Mouse (Mus musculus) urinary bladder, postnatal 4 days (tissue): ENCODE data around the gene Atp10a.
"Not testable (repeated sequence)": the region's sequence is repeated elsewhere in the genome, so short reads cannot be mapped to it uniquely, and the experiment has no call there.

Experiments
- DNase-seq, 2 experiments: peaks; one replicate each; pipeline ENCODE4 v3.0.0; 2021 to 2022; ENCODE audit warnings: low spot score in 2 of 2

Atp10a gene

DNA sequence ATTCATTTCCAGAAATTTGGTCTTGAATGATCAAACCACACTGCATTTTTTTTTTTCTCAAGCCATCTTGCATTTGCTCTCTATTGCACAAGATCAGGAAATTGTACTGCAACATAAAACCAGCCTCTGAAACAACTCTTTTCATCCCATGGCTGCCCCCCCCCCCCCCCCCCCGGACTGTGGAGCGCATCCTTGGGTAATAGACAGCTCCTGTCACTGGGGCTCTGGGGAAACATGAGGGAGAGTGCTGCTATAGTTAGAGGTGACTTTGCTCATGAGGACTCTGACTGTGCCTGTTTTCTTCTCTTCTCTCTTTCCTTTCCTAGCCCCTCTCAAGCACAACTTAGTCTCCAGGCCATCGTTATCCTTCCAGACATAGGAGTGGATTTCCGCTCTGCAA lies 131.6 kb downstream of the Atp10a start:
- no peak for DNase-seq

DNA sequence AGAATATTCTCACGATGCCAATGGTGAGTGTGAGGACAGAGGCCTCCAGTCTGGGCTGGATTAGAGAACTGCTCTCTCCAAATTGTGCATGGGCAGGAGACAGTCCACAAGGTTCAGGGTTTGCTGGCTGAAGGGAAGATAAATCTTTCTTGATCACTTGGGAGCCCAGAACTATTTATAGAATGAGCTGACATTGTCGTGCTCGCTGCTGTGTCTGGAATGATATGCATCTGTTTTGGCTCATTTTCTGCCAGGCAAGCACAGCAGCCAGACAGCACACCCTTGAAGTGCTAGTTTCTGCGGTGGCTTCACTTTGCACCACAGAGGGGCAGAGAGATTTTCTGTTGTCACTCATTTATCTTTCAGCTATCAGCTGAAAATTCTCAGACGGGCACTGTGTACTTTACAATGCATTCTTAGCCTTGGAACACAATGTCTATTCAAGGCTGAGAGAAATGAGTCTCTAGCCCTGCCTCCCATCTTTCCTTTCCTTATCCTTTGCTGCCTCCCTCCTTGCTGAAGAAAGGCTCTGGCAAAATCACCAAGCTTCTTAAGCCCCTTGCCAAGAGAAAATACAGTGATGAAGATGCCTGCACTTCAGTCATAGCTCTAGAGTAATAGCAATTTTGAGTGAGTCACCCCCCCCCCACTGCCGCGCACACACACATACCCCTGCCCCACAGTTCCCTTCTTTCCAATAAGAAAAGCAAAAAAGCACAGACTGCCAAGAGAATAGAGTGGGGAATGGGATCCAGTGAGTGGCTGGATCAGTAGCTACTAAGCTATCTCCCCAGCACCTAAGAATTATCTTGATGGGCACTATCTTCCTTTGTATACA lies 132.7 kb downstream of the Atp10a start:
- no peak for DNase-seq

DNA sequence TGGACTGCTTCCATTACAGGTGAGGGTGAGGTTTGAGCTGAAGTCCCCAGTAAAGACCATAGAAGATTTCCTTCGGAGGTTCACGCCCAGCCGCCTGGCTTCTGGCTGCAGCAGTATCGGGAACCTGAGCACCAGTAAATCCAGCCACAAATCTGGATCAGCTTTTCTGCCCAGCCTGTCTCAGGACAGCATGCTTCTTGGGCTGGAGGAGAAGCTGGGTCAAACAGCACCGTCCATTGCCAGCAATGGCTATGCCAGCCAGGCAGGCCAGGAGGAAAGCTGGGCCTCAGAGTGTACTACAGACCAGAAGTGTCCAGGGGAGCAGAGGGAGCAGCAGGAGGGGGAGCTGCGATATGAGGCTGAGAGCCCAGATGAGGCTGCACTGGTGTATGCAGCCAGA lies 141.3 kb downstream of the Atp10a start:
- no peak for DNase-seq

DNA sequence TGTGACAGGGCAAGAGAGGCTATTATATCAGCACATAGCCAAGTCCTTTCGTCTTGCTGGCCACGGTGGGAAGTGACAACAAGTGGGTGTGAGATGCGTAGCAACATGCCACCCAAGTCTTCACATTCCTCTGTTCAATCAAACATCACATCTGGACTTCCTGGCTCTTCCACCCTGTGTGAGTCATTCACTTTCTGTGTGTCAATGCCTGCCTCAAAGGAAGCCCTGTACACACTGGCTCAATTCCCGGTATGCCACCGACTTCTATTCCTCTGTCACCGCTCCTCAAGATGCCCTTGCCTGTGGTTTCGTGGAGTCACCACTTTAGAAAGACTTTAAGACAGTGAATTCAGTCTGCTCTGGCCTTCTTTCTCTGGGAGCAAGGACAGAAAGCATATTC lies 144.9 kb downstream of the Atp10a start:
- no peak for DNase-seq

DNA sequence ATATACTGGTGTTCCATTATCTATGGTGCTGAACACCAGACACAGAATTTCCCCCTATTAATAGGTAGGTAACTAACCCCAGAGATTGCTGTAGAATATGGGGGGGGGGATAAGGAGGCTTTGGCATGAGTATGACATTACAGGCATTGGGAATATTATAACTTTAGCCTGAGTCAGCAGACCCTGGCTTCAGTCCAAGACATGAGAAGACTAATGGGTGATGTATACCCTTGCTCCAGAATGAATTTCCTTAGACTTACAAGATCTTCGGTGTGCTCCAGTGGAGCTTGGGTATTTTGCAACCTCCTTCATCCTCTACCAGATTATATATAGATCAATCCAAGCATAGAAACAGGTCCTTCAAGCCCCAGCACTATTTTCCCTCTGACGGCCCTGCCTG lies 145.8 kb downstream of the Atp10a start:
- DNase-seq = no peak

DNA sequence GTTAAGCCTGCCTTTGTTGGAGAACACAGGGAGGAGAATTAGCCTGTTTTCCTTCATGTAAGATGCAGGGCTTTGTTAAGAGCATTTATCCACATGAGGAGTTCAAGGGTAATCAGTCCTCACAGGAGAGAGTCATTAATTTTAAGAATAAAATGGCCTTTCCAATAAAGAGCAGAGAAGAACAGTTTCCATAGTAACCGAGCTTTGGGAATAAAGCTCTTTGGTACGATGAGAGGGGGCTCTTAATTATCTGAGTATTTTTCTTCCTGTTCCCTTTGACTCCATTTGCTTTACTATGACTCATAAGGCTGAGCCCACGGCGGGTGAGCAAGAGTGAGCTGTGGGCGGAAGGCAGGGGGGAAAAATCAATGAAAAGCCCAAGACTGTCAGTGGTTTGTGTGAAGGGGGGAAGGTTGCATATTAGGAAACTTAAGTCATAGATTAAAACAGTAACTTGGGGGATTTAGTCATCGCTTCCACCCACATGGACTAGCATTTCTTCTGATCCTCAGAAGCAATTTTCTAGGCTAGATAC lies 166.2 kb downstream of the Atp10a start:
- no peak for DNase-seq

DNA sequence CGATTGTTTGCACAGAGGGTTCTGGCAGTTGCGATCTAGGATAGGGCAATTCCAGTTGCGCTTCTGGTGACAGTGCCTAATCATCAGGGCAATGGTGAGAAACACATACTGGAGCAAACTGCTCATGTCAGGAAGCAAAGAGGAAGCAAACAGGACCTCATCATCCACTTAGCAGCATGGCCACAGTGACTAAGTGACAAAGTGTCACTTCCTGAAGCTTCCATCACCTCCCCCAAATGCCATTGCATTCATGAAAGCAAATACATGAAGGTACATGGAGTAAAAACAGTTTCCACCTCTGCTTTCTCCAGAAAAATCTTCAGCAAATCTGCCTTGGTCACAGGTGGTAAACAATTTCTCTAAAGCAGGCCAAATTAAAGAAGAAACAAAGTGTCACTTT lies 168.7 kb downstream of the Atp10a start:
- no peak for DNase-seq

DNA sequence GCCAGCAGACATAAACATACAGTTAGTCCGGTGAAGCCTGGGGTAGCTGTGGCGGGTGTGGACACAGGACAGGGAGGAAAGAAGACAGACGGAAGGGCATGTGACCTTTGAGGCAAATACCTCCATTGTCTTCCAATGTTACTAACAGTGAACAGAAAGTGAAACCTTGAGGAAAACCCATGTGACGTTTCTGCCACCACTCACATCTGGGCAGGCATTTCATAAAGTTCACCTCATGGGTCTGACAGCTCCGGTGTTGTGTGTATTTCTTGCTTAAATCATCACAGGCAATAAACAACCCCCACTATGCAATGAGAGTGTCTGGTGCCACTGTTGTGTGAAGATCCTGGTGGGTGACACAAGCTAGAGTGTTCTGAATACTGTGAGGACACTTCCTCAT lies 173.1 kb downstream of the Atp10a start:
- no peak for DNase-seq

DNA sequence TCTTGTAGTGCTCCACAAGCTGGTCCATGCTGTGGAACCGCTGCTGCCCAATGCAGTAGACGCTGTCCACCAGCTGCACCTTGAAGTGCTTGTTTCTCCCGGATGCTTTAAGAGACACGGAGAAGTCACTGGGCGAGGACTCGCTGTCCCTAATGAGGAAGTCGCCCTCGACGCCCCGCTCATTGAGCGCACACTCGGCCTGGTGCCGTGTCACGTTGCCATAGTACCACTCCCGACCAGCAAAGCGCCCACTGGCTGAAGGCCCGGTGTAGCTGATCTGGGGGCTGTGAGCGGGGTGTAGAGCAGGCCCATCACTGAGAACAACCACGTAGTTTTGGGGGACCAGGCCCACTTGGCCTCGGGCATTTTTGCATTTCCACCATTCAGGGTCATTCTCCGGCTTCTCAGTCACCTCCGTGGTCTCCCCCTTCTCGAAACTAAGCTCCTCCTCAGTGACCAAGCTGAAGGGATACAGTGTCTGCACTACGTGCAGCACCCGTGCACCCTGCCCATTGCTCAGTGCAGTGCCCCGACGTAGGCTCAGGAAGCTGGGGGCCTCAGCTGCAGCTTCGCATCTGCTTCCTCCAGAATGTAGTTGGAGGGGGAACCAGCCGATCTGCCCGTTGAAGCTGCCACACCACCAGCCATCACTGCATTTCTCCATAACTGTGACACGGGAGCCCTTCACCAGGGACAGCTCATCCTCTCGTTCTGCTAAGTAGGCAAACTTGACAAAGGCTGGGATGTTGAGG lies 181.1 kb downstream of the Atp10a start:
- DNase-seq = not testable (repeated sequence)

DNA sequence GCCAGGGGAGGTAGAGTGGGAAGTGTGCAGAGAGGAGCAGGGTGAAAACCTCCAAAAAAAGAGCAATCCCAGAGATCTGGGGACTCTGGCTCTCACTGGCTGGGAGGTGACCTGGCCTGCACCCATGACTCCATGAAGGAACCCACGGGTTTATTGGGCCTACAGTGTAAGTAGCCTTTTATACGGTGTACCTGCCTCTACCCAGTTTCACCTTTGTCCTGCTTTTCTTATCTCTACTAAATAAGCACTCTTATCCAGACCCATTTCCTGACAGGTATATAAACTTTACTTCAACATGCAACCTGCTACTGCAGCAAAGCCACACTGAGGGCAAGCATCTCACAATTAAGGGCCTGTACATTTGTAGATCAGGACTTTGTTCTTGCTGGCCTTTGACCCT lies 184.4 kb downstream of the Atp10a start:
- no peak for DNase-seq

DNA sequence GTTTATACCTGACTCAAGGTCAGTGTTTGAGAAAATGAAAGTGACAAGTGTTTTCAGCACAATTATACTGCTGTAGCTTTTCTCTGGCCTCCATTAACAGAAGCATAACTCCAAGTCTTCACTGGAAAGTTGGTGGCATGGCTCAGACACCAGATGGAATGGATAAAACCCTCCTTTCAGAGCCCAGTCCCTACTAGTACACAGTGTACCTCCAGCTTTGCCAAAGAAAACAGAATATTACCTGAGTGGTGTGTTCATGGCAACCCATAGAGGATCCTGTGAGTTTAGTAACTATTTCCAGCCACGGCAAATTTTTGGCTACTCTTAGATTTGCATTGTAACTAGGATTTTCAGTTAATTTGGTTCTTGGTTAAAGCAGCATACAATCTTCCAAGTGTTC lies 185.1 kb downstream of the Atp10a start:
- no peak for DNase-seq

DNA sequence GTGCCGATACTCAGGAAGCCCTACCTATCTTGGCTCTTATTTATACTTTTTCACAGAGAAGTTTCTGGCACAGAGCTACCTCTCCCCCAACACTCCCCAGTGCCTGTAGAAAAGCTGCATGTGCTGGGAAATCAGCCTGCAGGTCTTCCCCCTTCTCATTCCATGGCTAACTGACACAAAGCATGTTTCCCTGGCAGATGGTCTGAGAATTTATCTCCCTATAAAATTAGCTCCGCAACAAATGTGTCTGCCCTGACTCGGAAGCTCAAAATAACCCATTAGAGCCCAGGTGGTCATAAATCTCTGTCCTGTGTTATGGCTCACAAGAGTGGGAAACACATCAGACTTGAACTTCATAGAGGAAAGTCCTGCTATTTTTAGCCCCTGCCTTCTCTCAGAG lies 186.9 kb downstream of the Atp10a start:
- no peak for DNase-seq

DNA sequence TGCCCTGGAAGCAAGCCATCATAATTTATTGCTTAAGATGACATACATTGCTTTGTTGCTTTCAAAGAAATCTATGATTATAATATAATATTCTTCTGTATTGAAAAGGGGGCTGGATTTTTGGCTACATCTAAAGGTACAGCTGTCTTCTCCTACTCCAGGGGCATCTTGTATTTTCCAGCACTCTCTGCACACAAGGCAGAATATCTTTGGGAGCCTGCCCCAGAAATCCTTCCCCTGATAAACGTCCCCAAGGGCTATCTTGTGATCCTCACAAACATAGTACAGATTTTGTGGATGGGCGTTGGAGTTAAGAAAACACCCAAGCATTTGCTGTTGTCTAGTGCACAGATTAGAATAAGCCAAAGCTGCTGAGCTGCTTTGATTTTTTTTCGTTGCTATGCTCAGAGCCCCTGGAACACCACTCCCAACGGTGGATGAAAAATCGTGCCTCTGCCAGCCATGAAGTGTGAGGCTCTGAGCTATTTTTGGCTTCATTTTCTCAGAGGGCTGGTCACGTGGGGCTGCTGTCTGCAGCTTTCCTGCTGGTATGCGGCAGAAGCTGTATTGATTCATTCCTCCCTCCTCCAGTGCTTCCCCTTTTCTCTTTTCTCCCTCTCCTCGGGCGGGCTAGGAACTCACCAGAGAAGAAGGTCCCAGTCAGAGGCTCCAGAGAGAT lies 187.9 kb downstream of the Atp10a start:
- DNase-seq = peak; percentile 55 to 68

DNA sequence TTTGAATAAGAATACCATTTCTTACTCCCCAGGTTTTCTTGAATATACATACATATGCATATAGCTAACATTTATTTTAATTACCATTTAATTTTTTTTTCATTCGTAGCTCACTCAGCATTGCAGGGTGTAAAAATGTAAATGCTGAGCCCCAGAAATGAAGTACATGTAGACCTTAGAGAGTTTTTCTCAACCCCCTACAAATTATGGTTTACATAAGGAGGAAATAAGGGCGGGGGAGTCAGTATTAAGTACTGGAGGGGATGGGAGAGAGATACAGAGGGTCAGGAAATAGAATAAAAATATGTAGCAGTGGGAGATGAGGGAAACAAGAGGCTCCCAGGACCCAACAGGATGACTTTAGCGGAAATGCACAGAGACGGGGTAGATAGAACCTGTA lies 188.5 kb downstream of the Atp10a start:
- no peak for DNase-seq

DNA sequence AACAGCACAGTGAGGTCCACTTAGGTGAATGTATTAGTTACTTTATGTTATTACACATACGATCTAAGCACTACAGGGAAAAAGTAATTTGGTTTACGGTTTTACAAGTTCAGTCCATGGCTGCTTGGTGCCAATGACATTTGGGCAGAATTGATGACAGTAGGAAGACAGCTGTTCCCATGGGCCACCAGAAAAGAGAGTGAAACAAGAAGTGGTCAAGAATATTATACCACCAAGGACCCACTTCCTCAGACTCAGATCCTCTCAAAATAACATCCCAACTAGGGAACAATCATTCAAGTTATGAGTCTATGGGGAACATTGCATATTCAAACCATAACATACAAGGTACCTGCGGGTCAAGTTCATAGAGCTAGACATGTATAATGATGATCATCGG lies 203.0 kb downstream of the Atp10a start:
- no peak for DNase-seq

DNA sequence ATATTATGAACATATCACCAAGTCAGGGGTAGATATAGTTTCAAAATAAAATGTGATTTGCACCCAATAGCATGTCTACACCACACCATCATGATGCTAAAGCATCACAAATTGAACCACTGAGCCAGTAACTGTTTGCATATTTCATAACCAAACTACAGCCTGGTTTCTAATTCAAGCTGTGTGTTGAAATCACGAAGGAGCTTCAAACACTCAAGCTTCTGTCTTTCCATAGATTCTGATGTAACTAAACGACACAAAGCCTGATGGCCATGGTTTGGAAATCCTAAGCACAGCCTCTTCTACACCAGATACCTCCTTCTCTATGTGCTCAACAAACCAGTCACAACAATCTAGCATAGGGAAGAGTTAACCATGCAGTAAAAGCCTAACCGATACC lies 207.2 kb downstream of the Atp10a start:
- DNase-seq = no peak

DNA sequence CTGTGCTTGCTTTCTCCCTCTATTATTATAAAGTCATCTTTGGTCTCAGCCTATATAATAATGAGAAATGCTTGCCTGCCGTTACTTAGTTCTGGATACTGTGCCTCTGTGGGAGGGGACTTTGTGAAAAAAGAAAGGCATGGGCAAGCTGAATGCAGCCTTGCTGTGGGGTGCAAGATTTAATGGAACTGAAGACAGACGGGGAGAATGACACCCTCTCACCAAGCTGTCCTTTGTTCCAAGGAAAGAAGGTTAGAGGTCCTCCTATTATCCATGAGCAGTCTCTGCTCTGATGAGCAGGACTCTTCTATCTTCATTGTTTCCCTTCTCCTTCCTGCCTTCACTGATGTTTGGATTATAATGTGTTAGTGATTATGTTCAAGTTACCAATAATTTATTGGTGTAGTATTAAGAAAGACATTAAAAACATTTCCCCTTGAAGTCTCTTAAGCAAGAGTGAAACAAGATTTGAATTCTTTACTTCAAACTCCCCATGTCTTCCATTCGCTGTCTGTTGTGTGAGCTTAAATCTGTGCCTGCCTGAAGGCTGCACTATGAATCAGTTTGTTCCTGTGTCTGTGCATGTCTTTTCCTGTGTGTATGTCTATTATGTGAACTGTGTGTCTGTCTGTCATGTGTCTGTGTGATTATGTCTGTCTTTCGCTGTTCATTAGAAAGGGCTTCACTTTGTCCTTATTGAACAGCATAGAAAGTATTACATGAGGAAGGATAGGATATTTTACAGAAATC lies 211.1 kb downstream of the Atp10a start:
- no peak for DNase-seq

DNA sequence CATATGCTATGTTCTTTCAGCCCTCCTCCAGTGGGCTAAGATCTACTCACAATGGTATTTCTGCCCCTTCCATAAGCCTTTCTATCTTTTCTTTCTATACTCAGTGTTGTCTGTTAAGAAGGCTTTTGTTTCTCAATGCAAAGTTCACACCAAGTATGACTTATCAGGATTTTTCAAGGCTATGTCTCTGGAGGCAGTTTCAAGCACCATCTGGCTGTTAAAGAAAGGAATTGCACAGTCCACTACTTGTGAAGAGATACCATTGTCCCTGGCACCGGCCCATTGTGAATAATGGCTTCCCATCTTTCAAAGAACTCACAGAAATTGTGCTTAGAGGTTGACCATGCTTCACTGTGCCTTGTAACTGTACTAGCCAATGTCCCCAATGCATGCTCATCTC lies 214.7 kb downstream of the Atp10a start:
- DNase-seq = no peak

DNA sequence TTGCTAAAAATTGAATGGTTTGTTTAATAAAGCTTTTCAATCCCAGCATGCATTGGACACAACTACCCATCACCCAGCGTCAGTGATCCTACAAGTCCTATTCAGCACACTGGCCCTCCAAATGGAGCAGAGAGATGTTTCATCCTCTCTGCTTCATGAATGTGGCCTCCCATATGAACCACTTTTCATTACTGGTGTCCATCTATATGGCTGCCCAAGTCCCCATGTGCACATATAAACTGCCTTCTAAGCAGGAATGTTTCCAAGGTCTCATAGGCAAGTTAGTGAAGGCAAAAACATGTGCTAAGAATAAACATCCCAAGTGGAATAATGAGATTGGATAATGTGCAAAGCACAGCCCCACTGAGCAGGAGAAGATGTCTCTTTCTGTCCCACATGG lies 217.7 kb downstream of the Atp10a start:
- no peak for DNase-seq
